Mouse (Mus musculus): ENCODE data around the gene Rsl24d1. TPM values are rescaled to one million over a fixed set of nuclear protein-coding genes. Genes with fewer than 3 reads are reported as not detected.
A peak's percentile ranks its signal among the peaks of the same experiment; 100 is the strongest.
"Not testable (repeated sequence)": the region's sequence is repeated elsewhere in the genome, so short reads cannot be mapped to it uniquely, and the experiment has no call there.

Gene Rsl24d1
- polyA plus RNA-seq, 1 experiment from 2014 or later: 105 TPM

GRCm38 (mm10) chr9:73105141-73105540, 8.1 kb upstream of the Rsl24d1 start:
- Histone ChIP-seq H3K4me2 (ENCODE audit: low read depth, low read length) (no peak overlapping the region), H3K4me1 (ENCODE audit: control insufficient read depth, insufficient read depth, low read length) (peaks cover 8% of the 10 kb centered on the region; the same call in 1 of the 2 replicates), H3K27me3 (replicated peaks; ENCODE audit: control insufficient read depth, insufficient read depth, low read length) (peaks cover 33% of the 10 kb centered on the region), H3K27ac (replicated peaks; ENCODE audit: low read depth, low read length) (no peak overlapping the region), H3K4me3 (ENCODE audit: low read depth, low read length) (no peak overlapping the region), H3K9ac (ENCODE audit: low read depth, low read length) (no peak overlapping the region), H3K36me3 (ENCODE audit: control insufficient read depth, insufficient read depth, low read length) (no peaks in the 10 kb centered on the region), H3K9me3 (ENCODE audit: control insufficient read depth, low read length) (no peaks in the 10 kb centered on the region)
- no peak for ATAC-seq (ENCODE audit: low read depth)
- DNase-seq (ENCODE audit: low spot score): no peak
- 55% methylated on average over 1 of the region's 1 CpGs for WGBS

- H3K27ac ChIP-seq (replicated peaks; ENCODE audit: low read depth, low read length): no peak overlapping the region
- H3K9me3 ChIP-seq (ENCODE audit: control insufficient read depth, low read length): no peaks in the 10 kb centered on the region
- DNase-seq (ENCODE audit: low spot score): no peak
- ATAC-seq (ENCODE audit: low read depth): no peak
- no peaks in the 10 kb centered on the region for H3K36me3 ChIP-seq (ENCODE audit: control insufficient read depth, insufficient read depth, low read length)
- H3K9ac ChIP-seq (ENCODE audit: low read depth, low read length): no peak overlapping the region
- H3K27me3 ChIP-seq (replicated peaks; ENCODE audit: control insufficient read depth, insufficient read depth, low read length): peaks cover 33% of the 10 kb centered on the region
- no peak overlapping the region for H3K4me2 ChIP-seq (ENCODE audit: low read depth, low read length)
- no peak overlapping the region for H3K4me3 ChIP-seq (ENCODE audit: low read depth, low read length)
- peaks cover 8% of the 10 kb centered on the region; the same call in 1 of the 2 replicates for H3K4me1 ChIP-seq (ENCODE audit: control insufficient read depth, insufficient read depth, low read length)
Observed at GRCm38 (mm10) chr9:73105771-73106170, 7.5 kb upstream of the Rsl24d1 start.

GRCm38 (mm10) chr9:73116704-73117103, 3.5 kb downstream of the Rsl24d1 start:
- 78% methylated on average over 6 of the region's 6 CpGs for WGBS
- not testable (repeated sequence) for ATAC-seq (ENCODE audit: low read depth)
- peaks cover 50% of the 10 kb centered on the region for H3K36me3 ChIP-seq (ENCODE audit: control insufficient read depth, insufficient read depth, low read length)

GRCm38 (mm10) chr9:73118012-73118411, 4.8 kb downstream of the Rsl24d1 start:
- Histone ChIP-seq H3K9me3 (ENCODE audit: control insufficient read depth, low read length) (no peaks in the 10 kb centered on the region), H3K36me3 (ENCODE audit: control insufficient read depth, insufficient read depth, low read length) (peaks cover 56% of the 10 kb centered on the region), H3K4me3 (ENCODE audit: low read depth, low read length) (no peak overlapping the region), H3K27ac (replicated peaks; ENCODE audit: low read depth, low read length) (no peak overlapping the region), H3K4me2 (ENCODE audit: low read depth, low read length) (no peak overlapping the region), H3K9ac (ENCODE audit: low read depth, low read length) (no peak overlapping the region), H3K27me3 (replicated peaks; ENCODE audit: control insufficient read depth, insufficient read depth, low read length) (no peaks in the 10 kb centered on the region), H3K4me1 (ENCODE audit: control insufficient read depth, insufficient read depth, low read length) (peaks cover 5% of the 10 kb centered on the region; the same call in 1 of the 2 replicates)
- 80% methylated on average over 4 of the region's 4 CpGs for WGBS
- DNase-seq (ENCODE audit: low spot score) (no peak), ATAC-seq (ENCODE audit: low read depth) (no peak)

More at GRCm38 (mm10) chr9:73116704-73117103, 3.5 kb downstream of the Rsl24d1 start:
- not testable (repeated sequence) for H3K9me3 ChIP-seq (ENCODE audit: control insufficient read depth, low read length); H3K9ac ChIP-seq (ENCODE audit: low read depth, low read length); H3K4me1 ChIP-seq (ENCODE audit: control insufficient read depth, insufficient read depth, low read length); H3K4me3 ChIP-seq (ENCODE audit: low read depth, low read length); H3K4me2 ChIP-seq (ENCODE audit: low read depth, low read length); H3K27ac ChIP-seq (replicated peaks; ENCODE audit: low read depth, low read length); H3K27me3 ChIP-seq (replicated peaks; ENCODE audit: control insufficient read depth, insufficient read depth, low read length); DNase-seq (ENCODE audit: low spot score)

GRCm38 (mm10) chr9:73121735-73122134, 8.5 kb downstream of the Rsl24d1 start:
- 68% methylated on average over 8 of the region's 8 CpGs for WGBS
- Histone ChIP-seq H3K9ac (ENCODE audit: low read depth, low read length) (no peak overlapping the region), H3K27ac (replicated peaks; ENCODE audit: low read depth, low read length) (no peak overlapping the region), H3K36me3 (ENCODE audit: control insufficient read depth, insufficient read depth, low read length) (peaks cover 73% of the 10 kb centered on the region), H3K9me3 (ENCODE audit: control insufficient read depth, low read length) (no peaks in the 10 kb centered on the region), H3K4me2 (ENCODE audit: low read depth, low read length) (no peak overlapping the region), H3K4me1 (ENCODE audit: control insufficient read depth, insufficient read depth, low read length) (no peaks in the 10 kb centered on the region), H3K27me3 (replicated peaks; ENCODE audit: control insufficient read depth, insufficient read depth, low read length) (no peaks in the 10 kb centered on the region), H3K4me3 (ENCODE audit: low read depth, low read length) (no peak overlapping the region)
- no peak for DNase-seq (ENCODE audit: low spot score)
- 0 out of 2 replicates have a peak, but pooled peaks have one; percentile 50 for ATAC-seq (ENCODE audit: low read depth)

- Histone ChIP-seq H3K4me1 (ENCODE audit: control insufficient read depth, insufficient read depth, low read length) (no peaks in the 10 kb centered on the region), H3K4me3 (ENCODE audit: low read depth, low read length) (no peak overlapping the region), H3K27ac (replicated peaks; ENCODE audit: low read depth, low read length) (no peak overlapping the region), H3K4me2 (ENCODE audit: low read depth, low read length) (no peak overlapping the region), H3K36me3 (ENCODE audit: control insufficient read depth, insufficient read depth, low read length) (peaks cover 89% of the 10 kb centered on the region), H3K9me3 (ENCODE audit: control insufficient read depth, low read length) (no peaks in the 10 kb centered on the region), H3K27me3 (replicated peaks; ENCODE audit: control insufficient read depth, insufficient read depth, low read length) (no peaks in the 10 kb centered on the region), H3K9ac (ENCODE audit: low read depth, low read length) (no peak overlapping the region)
- DNase-seq (ENCODE audit: low spot score) (no peak), ATAC-seq (ENCODE audit: low read depth) (no peak)
- WGBS: 90% methylated on average over 8 of the region's 8 CpGs
Observed at GRCm38 (mm10) chr9:73125043-73125570, 11.9 kb downstream of the Rsl24d1 start.

GRCm38 (mm10) chr9:73127457-73127856, 14.2 kb downstream of the Rsl24d1 start:
- Histone ChIP-seq H3K4me2 (ENCODE audit: low read depth, low read length) (no peak overlapping the region), H3K4me3 (ENCODE audit: low read depth, low read length) (no peak overlapping the region), H3K4me1 (ENCODE audit: control insufficient read depth, insufficient read depth, low read length) (no peaks in the 10 kb centered on the region), H3K27ac (replicated peaks; ENCODE audit: low read depth, low read length) (no peak overlapping the region), H3K36me3 (ENCODE audit: control insufficient read depth, insufficient read depth, low read length) (peaks cover 71% of the 10 kb centered on the region), H3K27me3 (replicated peaks; ENCODE audit: control insufficient read depth, insufficient read depth, low read length) (no peaks in the 10 kb centered on the region), H3K9me3 (ENCODE audit: control insufficient read depth, low read length) (no peaks in the 10 kb centered on the region), H3K9ac (ENCODE audit: low read depth, low read length) (no peak overlapping the region)
- WGBS: 54% methylated on average over 2 of the region's 2 CpGs
- ATAC-seq (ENCODE audit: low read depth) (no peak), DNase-seq (ENCODE audit: low spot score) (no peak)

GRCm38 (mm10) chr9:73129875-73130274, 16.6 kb downstream of the Rsl24d1 start:
- no peak overlapping the region for H3K9ac ChIP-seq (ENCODE audit: low read depth, low read length)
- H3K9me3 ChIP-seq (ENCODE audit: control insufficient read depth, low read length): no peaks in the 10 kb centered on the region
- no peak for ATAC-seq (ENCODE audit: low read depth)
- H3K36me3 ChIP-seq (ENCODE audit: control insufficient read depth, insufficient read depth, low read length): peaks cover 55% of the 10 kb centered on the region
- no peaks in the 10 kb centered on the region for H3K4me1 ChIP-seq (ENCODE audit: control insufficient read depth, insufficient read depth, low read length)
- no peak overlapping the region for H3K4me2 ChIP-seq (ENCODE audit: low read depth, low read length)
- H3K27ac ChIP-seq (replicated peaks; ENCODE audit: low read depth, low read length): no peak overlapping the region
- no peak for DNase-seq (ENCODE audit: low spot score)
- H3K27me3 ChIP-seq (replicated peaks; ENCODE audit: control insufficient read depth, insufficient read depth, low read length): no peaks in the 10 kb centered on the region
- 80% methylated on average over 8 of the region's 8 CpGs for WGBS
- H3K4me3 ChIP-seq (ENCODE audit: low read depth, low read length): no peak overlapping the region

GRCm38 (mm10) chr9:73130529-73130928, 17.3 kb downstream of the Rsl24d1 start:
- Histone ChIP-seq H3K36me3 (ENCODE audit: control insufficient read depth, insufficient read depth, low read length) (peaks cover 49% of the 10 kb centered on the region), H3K9ac (ENCODE audit: low read depth, low read length) (no peak overlapping the region), H3K4me2 (ENCODE audit: low read depth, low read length) (no peak overlapping the region), H3K9me3 (ENCODE audit: control insufficient read depth, low read length) (no peaks in the 10 kb centered on the region), H3K4me3 (ENCODE audit: low read depth, low read length) (no peak overlapping the region), H3K27ac (replicated peaks; ENCODE audit: low read depth, low read length) (no peak overlapping the region), H3K4me1 (ENCODE audit: control insufficient read depth, insufficient read depth, low read length) (no peaks in the 10 kb centered on the region), H3K27me3 (replicated peaks; ENCODE audit: control insufficient read depth, insufficient read depth, low read length) (no peaks in the 10 kb centered on the region)
- no peak for DNase-seq (ENCODE audit: low spot score)
- 85% methylated on average over 4 of the region's 4 CpGs for WGBS
- ATAC-seq (ENCODE audit: low read depth): no peak

Data from embryonic facial prominence, embryonic 14.5 days (tissue).